Mouse (Mus musculus) kidney, postnatal 4 days (tissue): ENCODE results near the gene Frmd4a.

ENCODE experiments used
- DNase-seq, 2 experiments: peaks; one replicate each; pipeline ENCODE4 v3.0.0; 2021; ENCODE audit warnings: mixed read lengths in 2 of 2

The Frmd4a gene

DNA sequence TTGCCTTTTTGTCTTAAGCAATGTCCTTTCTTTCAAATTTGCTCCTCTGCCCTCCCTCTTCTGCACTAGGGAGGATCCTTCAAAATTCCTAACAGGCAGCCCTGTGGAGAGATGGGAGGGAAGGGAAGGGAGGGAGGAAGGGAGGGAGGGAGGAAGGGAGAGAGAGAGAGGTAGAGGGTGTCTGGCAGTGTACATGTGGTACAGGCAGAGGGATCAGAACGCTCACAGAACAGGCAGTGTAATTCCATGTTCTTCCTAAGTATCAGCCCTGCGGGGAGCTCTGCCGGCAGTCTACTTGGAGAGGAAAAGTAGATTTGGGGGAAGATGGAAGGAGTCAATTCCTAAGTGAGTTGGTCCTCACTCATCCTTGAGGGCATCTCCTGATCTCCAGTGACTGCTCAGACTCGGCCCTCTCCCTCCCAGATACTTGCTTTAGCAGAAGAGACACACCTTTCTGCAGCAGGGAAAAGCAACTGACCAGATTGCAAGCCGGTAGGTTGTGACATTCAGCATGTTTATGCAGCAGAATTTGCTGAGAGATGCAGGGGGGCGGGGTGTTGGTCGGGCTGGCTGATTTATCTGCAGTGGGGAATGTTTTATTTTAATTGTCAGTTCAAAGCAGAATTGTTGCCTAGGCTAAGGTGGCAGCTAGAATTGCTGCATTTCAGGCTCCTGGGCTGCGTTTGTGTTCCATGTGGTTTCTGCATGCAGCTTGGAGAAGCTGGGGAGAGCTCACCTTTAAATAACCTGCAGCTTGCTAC is at the start of gene Frmd4a:
TSS of gene Frmd4a (plus strand) at position 190 of the 761 bp plus-strand sequence.
- DNase-seq, result peak; percentile 17 to 36

DNA sequence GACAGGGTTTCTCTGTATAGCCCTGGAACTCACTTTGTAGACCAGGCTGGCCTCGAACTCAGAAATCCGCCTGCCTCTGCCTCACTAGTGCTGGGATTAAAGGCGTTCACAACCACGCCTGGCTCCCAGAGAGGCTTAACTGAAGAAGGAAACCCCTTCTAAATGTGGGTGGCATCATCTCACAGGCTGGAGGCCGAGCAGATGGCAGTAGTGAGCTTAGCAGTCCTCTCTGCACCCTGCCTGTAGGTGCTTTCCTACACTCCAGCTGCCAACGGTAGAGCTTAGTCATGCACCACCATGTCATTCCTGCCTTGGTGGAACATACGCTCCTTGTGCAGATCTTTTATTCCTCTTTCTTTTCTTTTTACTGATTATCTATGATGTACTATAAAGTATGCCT is 28.6 kb upstream of the Frmd4a start:
- no peak for DNase-seq

DNA sequence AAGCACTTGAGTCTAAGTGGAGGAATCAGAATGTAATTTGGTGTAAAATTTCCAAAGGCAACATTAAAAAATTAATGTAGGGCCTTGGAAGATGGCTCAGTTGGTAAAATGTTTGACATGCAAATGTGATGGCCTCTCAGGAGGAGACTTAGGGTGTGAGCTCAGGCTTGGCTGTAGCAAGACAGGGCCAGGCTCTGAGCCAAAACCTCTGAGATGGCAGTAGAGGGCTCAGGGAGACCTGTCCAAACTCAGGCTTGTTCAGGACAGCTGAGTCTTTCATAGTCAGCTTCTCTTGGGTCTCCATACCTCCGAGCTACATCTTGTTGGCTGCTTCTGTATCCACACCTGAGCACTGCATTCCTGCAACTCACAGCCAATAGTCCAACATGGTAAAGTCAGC is 27.1 kb upstream of the Frmd4a start:
- no peak for DNase-seq

DNA sequence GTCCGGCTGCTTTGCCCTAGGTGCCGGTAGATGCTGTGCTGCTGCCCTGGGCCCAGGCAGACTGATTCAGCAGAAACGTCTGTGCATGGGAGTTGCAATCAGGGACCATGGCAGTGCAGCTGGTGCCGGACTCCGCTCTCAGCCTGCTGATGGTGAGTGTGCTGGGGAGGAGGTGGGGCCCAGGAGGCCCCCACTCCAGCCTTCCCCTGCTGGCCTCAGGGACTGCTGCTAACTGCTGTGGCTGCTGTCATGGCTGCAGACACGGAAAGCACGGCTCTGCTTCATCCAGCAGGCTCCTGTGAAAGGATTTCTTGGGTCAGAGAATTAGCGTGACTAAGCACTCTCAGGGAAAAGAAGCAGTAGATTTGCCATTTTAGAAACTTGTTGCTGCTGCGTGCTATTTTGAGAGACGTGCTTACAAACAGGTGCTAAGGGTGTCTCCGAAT is 937 bp downstream of the Frmd4a start:
- peak; percentile 30 to 41 for DNase-seq

DNA sequence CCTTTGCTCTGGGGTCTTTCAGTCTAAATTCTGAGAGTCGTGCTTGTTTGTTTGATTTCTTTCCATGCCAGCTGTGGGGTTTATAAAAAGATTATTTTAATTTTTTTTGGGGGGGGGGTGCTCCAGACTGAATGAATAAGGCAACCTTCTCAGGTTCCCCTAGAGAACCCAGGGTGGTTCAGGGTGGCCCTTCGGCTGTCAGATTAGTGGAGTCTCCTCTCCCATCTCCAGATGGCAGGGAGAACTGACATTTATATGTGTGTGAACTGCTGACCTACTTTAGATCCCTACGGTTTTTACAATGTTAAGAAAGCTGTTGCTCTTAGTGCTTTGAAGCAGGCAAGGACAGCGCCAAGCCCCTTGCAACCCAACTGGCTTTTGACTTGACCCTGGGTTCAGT is 1.4 kb downstream of the Frmd4a start:
- no peak for DNase-seq

DNA sequence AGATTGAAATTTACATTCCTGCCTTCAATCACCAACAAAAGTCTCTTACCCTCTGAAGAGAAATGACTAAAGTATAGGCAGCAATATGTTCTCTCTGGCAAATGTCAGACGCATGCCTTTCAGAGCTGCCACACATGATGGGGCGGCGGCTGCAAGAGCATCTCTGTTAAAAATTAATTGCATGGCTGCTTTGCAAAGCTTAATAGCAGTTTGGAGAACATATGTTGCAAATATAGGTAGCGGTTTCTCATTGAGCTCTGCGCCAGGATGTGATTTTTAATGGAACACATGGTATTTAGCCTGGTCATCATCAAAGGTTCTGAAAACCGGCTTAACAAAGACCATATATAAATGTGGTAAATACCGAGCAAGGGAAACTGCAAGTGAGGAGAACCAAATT is 7.4 kb downstream of the Frmd4a start:
- DNase-seq, result no peak

DNA sequence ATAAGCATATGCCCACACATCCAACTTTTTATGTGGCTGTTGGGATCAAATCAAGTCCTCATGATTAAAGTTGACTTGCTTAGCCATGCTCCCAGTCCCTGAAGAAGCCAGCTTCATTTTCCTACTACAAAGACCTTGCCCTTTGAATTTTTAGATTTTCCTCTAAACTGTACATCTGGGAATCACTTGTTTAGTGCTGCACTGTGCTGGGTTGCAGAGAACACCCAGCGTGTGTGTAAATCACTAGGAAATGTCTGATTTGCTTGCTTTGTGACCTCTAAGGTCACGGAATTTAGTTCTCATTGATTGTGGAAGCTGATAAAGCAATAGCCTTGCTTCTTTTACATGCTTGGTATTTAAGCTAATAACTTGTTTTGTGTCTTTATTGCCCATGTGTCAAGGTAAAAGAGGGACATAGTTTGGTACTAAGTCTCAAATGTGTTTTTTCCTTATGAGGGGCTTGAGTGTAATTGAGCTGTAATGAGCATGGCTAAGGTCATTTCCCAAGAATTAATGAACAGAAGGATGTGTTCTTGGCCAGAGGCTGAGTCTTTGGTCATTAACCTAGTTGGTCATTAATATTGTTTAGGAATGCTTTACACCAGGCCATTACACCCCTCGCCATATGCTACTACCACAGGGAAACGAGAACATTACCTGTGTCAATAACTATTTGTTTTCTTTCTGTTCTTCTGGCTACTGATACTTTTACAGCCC is 11.7 kb downstream of the Frmd4a start:
- DNase-seq, result no peak

DNA sequence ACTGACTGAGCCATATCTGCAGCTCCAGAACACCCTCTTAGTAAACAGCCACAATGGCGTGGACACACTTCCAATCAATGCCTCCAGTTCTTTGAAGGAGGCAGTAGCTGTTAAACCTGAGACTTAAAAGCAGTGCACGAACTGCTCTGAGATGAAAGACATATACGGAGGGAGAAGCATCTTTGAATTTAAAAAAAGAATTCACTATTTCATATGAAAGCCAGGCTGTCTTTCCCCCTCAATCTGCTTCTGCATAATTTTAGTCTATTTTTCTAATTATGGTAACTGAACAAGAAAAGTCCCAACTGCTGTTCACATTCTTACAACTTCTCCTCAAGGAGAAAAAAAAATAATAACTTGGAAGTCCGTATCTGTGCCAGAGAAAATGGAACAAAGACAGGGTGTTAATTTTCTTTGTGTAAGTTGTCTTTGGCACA is 18.7 kb downstream of the Frmd4a start:
- no peak for DNase-seq

DNA sequence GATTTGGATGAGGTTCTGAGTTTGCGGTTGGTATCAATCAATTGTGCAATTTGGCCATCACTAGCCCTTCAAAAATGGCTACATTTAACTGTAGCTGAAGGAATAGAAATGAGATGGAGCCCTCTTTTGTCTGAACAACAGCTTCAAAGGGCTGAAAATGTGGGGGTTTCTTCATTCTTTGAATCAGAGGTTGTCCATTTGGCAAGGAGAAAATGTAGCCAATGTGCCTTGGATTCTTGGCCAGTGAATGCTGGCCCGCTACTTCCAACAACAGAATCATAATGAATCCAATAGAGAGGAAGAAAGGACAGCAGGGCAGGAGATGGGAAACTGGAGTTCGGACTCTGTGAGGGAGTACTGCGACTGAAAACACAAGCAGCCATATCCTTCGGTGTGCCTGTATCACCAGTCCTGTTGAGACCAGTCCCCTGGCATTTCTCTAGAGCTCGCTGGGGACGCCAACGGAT is 19.2 kb downstream of the Frmd4a start:
- no peak for DNase-seq

DNA sequence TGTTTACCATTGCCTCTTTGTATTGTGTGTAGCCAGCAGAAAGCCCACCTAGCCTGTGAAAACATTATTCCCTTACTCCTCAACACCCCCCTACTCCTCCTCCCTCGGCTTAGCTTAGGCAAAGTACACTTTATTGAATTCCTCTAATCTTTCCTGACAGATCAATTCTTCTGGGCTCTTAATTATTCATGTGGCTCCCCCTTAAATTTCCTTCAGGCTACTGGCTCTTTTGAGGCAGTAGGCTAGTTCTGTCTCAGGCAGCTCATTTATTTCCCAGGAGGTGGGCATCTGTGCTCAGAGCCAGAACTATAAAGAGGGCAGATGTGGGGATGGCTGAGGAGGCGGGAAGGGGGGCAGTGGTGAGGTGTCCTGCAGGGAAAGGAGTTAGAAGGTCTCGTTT is 24.5 kb downstream of the Frmd4a start:
- DNase-seq, result no peak

DNA sequence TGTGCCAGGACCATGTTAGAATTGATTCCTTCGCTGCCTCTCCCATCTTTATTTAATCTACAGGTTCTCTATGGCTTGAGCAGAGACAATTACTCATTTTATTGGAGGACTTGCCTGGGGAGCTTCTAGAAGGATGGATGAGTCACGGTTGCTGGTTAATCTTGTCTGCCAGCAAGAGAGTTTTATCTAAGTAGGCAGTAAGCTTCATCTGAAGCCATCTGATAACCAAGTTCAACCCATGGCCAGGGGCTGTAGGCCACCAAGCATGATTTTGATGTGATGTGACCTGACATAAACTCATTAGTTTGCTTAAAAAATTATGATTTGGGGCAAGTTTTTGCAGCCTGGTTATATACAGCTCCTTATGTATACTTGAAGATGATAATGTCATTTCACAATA is 38.0 kb downstream of the Frmd4a start:
- no peak for DNase-seq

DNA sequence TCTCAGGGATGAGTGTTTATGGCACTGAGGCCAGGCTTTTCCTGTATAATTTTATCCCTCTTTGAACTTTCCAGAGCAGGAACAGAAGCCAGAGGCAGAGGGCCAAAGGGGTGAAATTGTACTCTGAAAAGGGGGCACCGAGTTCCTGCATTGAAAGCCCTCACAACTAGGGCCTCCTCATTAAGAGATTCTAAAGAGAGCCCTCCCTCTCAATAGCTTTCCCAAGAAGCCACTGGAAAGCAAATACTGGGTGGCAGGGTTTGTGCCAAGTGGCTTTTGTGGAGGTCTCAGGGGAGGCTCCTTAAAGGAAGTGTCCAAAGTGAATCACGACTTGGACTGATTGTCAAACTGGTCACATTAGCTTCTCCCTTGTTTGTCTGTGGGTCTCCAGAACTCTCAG is 43.2 kb downstream of the Frmd4a start:
- no peak for DNase-seq

DNA sequence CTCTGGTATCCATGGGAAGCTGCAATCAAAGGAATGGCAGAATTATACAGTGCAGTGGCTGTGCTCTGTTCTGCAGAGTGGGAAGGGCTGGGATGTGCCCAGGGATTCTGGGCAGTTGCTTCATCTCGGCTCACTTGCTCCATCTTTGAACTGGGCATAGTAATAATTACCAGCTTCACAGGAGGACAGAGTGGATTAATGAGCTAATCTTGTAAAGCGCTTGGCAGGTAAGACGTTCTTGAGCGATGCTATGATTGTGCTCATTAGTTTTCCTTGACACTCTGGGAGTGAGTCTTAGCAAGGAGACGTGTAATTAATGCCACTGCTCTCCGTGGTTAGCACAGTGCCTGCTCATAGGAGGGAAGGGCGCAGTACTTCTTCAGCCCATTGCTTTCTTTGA is 54.3 kb downstream of the Frmd4a start:
- DNase-seq, result no peak

DNA sequence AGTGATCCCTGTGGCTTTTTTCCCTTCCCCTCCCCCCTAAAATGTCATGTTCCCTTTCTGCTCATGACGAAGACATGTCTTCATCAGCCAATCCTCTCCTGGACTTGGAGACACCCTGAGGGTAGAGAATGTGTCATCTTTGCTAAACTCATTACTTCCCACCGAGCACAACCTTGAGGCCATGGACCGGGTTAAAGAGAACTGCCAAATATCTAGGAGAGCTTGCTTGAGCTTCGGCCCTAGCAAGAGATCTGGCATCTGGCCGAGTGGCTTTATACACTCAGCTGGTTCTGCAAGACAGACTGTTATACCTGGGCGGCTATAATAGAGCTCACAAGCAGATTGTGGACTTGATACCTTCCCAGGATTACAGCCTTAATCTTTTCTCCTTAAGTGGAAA is 66.4 kb downstream of the Frmd4a start:
- DNase-seq, result peak; percentile 13 to 49

DNA sequence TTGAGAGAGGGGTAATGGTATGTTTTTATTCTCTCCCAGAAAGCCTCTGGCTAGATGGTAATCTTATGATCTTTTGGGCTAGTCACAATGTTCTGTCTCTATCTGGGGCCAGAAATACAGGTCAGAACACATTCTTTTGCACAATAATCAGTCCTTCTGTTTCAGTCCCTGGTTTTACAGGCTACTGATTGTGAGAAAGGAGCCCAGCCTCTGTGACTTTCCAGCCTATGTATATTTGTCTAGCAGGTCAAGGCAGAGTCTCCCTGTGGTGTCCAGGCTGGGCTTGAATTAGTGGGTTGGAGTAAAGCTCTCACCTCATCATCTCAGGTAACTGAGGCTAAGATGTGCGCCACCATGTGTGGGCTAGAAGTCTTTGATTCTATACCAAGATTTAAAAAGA is 80.1 kb downstream of the Frmd4a start:
- DNase-seq, result no peak

DNA sequence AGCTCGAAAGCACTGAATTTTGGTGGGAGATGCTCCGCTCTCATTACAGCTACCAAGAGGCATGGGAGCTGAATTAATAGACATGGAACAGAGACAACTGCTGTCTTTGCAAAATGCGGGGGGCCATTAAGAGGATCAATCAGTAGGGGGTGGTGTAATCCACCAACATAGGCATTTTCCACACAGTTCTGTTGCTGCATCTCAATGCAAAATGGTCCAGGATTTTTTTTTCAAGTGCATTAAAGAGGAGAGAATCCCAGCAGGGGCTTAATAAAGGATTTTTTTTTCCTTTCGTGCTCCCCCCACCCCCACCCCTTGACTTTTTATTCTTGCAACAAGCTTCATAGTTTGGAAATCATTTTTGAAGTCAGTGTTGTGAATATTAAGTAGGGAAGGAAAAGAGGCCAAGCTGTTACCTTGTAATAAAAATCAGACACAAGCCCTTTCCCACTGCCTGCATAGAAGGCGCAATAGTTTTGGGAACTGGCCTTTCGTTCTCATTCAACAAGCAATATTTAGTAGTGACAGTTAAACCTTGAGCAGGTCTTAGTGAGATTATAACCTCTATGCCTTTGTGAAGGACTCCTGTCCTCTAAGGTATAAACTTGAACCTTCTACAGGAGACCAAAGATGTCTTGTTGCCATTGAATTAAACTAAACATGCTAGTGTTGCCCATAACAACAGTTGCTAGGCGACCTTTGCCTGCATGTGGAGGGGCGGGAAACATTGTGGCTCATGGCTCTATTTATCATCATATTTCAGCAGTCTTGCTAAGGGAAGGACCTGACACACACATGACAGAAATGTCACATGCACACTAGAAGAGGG is 81.6 kb downstream of the Frmd4a start:
- peak in 1 of 2 experiments; percentile 16 for DNase-seq

DNA sequence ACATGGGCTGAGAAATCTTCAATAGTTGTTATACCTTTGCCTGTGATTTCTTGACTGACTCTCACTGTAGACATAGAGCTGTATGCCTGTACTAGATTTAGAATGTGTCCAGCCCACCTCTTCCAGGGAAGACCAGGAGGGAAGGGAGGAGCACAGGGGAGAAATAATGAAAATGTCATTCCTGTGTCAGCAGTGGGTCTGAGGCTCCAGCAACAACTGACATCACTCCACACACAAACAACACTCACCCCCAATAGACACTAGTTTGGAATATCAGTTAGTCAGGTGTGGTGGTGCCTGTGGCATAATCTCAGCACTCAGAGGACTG is 82.2 kb downstream of the Frmd4a start:
- no peak for DNase-seq

DNA sequence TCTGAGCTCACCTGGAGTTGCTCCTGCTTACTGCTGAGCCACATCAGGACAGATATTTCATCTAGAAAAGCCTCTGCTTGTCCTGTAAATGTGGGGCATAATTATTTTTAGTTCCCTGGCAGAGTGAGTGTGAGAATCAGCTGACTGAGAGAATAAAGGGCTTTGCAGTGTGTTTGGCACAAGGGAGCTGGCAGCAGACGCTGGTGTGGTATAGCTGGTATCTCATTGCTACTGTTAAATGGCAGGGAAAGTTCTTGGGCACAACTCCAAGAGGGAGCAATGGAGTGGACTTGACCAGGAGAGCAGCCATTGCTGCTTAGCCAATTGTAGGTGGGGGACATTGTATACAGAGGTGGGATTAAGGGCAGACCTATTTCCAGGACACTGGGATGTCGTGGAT is 83.9 kb downstream of the Frmd4a start:
- DNase-seq, result no peak

DNA sequence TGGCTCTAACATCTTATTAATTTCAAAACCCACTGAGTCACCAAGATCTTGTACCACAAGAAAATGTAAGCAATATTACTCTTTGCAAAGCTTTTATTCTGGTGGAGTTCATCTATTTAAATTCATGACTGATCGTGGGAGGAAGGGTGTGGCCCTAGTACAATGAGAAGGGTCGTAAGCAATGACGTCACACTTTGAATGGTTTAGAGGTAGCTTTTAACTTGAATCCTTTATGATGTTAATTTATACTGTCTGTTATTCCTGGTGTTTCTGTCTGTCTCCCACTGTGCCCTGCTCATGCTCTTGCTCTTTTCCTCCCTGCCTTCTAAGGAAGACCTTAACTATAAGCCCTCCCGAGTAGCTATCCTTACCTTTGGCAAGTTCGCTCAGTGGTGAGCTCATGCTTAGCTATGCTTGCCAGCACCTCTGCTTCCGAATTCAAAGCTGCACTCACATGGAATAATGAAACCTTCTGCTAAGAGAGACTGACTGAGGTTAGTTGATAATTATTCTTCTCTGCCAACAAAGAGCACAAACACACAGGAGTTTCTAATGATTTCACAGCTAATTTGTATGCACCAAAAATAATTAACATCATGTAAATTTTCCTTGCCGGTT is 95.9 kb downstream of the Frmd4a start:
- no peak for DNase-seq

DNA sequence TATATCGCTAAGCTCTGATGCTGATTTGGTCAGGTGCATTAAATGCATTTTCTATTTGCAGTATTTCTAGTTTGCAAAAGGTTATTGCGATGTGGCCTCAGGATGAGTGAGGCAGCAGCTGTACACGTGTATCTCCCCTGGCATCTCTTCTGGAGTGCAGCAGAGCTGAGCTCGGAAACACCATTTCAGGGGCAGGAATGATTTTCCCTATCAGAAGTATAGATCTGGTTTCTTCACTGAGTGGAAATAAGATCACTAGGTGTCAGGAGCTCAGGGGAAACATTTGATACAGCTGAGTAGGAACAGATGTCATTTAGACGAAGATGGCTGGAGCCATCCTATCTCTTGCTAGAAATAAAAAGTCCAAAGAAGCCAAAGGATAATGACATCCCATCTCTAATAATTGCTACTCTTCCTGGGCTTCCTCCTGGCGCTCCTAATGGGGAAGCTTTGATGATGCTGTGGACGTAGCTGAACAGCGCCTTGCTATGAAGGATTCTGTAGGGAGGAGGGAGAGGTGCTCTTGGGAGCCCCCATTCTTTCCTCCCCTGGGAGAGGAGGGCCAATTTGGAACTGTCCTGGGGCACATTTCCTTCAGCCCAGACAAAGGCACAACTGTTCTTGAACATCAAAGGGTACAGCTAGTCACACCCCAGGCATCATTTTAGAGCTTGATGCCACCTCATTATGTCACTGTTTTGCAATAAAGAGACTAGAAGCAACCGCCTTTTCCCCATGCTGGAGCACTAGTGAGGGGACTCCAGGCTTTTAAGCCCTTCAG is 102.4 kb downstream of the Frmd4a start:
- DNase-seq, result no peak

DNA sequence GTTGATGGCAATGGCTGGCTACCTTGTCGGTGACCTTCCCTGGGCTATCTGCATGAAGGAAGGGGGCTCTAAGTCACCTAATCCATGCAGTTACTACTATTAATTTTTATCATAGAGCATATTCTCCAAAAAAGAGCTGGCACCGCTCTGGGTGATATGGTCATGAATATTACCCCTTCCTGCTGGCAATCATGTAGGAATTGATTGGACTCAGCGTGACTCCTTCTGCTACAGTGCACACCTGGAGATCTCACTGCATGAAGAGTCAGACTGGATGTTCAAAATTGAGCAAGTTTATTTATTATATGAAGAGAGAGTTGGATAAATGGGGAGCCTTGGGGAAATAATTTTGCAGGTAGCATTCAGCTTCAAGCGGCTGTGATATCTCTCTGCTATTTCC is 113.7 kb downstream of the Frmd4a start:
- no peak for DNase-seq

DNA sequence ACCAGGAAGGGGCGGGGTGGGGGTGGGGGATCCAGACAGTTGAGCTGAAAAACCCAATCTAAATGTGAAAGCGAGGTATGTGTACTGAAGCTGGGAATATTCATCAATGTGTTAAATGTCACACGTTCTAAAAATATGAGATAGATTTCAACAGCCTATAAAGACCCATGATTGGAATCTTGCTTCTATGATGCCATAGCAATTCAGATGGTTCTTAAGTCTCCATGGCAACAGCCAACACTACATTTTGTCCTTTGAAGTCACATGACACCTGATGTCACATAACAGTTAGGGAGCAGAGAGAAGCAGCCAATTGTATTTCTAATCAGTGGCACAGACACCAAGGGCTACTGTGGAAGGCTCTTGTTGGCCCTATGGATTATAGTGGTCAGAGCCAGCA is 120.0 kb downstream of the Frmd4a start:
- DNase-seq, result no peak
